Mouse (Mus musculus) ES-Bruce4 (cell line): ENCODE data around the gene Gm3417. TPM values are rescaled to one million over a fixed set of nuclear protein-coding genes. Genes with fewer than 3 reads are reported as not detected.

ENCODE experiments used
- H3K27ac ChIP-seq: 2 replicates; pipeline ENCODE4 v1.5.1; 2012; ENCODE audit warnings: low read length, inconsistent platforms; ENCODE audit not compliant: insufficient read depth
- H3K27me3 ChIP-seq: 2 replicates; pipeline ENCODE4 v1.6.1; 2012; ENCODE audit warnings: mild to moderate bottlenecking, low read length, inconsistent platforms; ENCODE audit not compliant: control insufficient read depth, poor library complexity, insufficient read depth, severe bottlenecking
- H3K36me3 ChIP-seq: 2 replicates; pipeline ENCODE4 v1.6.1; 2012; ENCODE audit warnings: inconsistent platforms, mild to moderate bottlenecking, low read length, moderate library complexity; ENCODE audit not compliant: control insufficient read depth, poor library complexity, insufficient read depth, severe bottlenecking
- H3K4me1 ChIP-seq: one replicate; pipeline ENCODE4 v1.8.1; 2011; ENCODE audit warnings: low read length; ENCODE audit not compliant: control insufficient read depth, insufficient read depth
- H3K4me3 ChIP-seq: 2 replicates; pipeline ENCODE4 v1.5.1; 2011; ENCODE audit warnings: low read depth, mild to moderate bottlenecking, low read length
- H3K9ac ChIP-seq: 2 replicates; pipeline ENCODE4 v1.6.1; 2012; ENCODE audit warnings: low read depth, mild to moderate bottlenecking, inconsistent platforms; ENCODE audit not compliant: poor library complexity, severe bottlenecking
- H3K9me3 ChIP-seq: replicated peaks from 2 replicates; pipeline ENCODE4 v1.6.1; 2012; ENCODE audit warnings: mild to moderate bottlenecking, low read length, inconsistent platforms; ENCODE audit not compliant: control insufficient read depth, poor library complexity, insufficient read depth, severe bottlenecking
- CTCF ChIP-seq: IDR thresholded peaks from one replicate; pipeline ENCODE4 v1.8.1; 2011; ENCODE audit warnings: low read depth, low read length
- EP300 ChIP-seq: IDR thresholded peaks from 2 replicates; pipeline ENCODE4 v1.6.1; 2011; ENCODE audit warnings: low read depth, low read length; ENCODE audit not compliant: insufficient read depth
- POLR2A ChIP-seq: IDR thresholded peaks from one replicate; pipeline ENCODE4 v1.8.1; 2011; ENCODE audit warnings: low read length; ENCODE audit not compliant: insufficient read depth
- polyA plus RNA-seq: library from polyadenylated mRNA; stranded (reverse); fragments of >200 nt; gene quantifications from 2 replicates; pipeline ENCODE4 v1.2.4, GENCODE M21; 2011; ENCODE audit warnings: low read depth; ENCODE audit not compliant: missing spikeins, insufficient read depth, insufficient read length

The Gm3417 gene
- polyA plus RNA-seq, 1 experiment, result not detected

GRCm38 (mm10) chr17:14930697-14931096 is 47.9 kb downstream of the Gm3417 start:
- Histone ChIP-seq H3K9ac (no peak overlapping the region), H3K9me3 (no peaks in the 10 kb centered on the region), H3K27me3 (no peaks in the 10 kb centered on the region)

GRCm38 (mm10) chr17:14928631-14929030 is 50.0 kb downstream of the Gm3417 start:
- H3K27me3 ChIP-seq, result no peaks in the 10 kb centered on the region
- no peak overlapping the region for H3K9ac ChIP-seq
- no peaks in the 10 kb centered on the region for H3K4me1 ChIP-seq
- H3K4me3 ChIP-seq, result no peak overlapping the region
- no peak overlapping the region for H3K27ac ChIP-seq
- H3K9me3 ChIP-seq, result no peaks in the 10 kb centered on the region
- TF ChIP-seq EP300 (no peak), POLR2A (no peak), CTCF (no peak)
- no peaks in the 10 kb centered on the region for H3K36me3 ChIP-seq

More at GRCm38 (mm10) chr17:14930697-14931096, 47.9 kb downstream of the Gm3417 start:
- H3K27ac ChIP-seq, result no peak overlapping the region
- no peak overlapping the region for H3K4me3 ChIP-seq
- TF ChIP-seq CTCF (no peak), POLR2A (no peak), EP300 (no peak)
- H3K36me3 ChIP-seq, result no peaks in the 10 kb centered on the region
- H3K4me1 ChIP-seq, result no peaks in the 10 kb centered on the region

GRCm38 (mm10) chr17:14927644-14928218 is 50.9 kb downstream of the Gm3417 start:
- no peaks in the 10 kb centered on the region for H3K9me3 ChIP-seq
- H3K4me3 ChIP-seq, result no peak overlapping the region
- no peak for TF ChIP-seq CTCF
- TF ChIP-seq EP300, result no peak
- TF ChIP-seq POLR2A, result no peak
- no peak overlapping the region for H3K9ac ChIP-seq
- H3K27me3 ChIP-seq, result no peaks in the 10 kb centered on the region
- no peak overlapping the region for H3K27ac ChIP-seq
- H3K4me1 ChIP-seq, result no peaks in the 10 kb centered on the region
- no peaks in the 10 kb centered on the region for H3K36me3 ChIP-seq

- no peak overlapping the region for H3K9ac ChIP-seq
- H3K9me3 ChIP-seq, result no peaks in the 10 kb centered on the region
- no peaks in the 10 kb centered on the region for H3K4me1 ChIP-seq
- no peak for TF ChIP-seq POLR2A
- no peak for TF ChIP-seq EP300
- no peak for TF ChIP-seq CTCF
- no peaks in the 10 kb centered on the region for H3K36me3 ChIP-seq
- H3K27ac ChIP-seq, result no peak overlapping the region
- no peaks in the 10 kb centered on the region for H3K27me3 ChIP-seq
- no peak overlapping the region for H3K4me3 ChIP-seq
Measured at GRCm38 (mm10) chr17:14921582-14921981, 57.0 kb downstream of the Gm3417 start.

DNA sequence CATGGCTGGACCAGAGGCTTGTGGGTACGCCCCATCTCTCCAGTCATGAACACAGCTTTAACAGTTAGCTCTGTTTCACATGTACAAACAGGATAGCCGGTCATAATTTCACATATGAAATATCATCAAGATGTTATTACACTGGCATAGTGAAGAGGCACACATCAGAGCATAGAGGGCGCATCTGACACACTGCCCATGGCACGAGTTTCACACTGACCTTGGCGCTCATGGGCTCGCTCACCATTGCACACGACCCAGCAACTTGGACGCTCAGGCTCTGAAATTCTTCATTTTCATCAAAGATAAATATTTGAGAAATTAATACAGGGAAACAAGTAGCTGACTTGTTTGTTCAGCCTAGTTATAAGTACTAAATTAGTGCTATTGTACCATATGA is 60.7 kb downstream of the Gm3417 start:
- Histone ChIP-seq H3K36me3 (no peaks in the 10 kb centered on the region), H3K4me3 (no peak overlapping the region), H3K27ac (no peak overlapping the region), H3K9ac (no peak overlapping the region), H3K9me3 (no peaks in the 10 kb centered on the region), H3K4me1 (no peaks in the 10 kb centered on the region), H3K27me3 (no peaks in the 10 kb centered on the region)
- TF ChIP-seq CTCF (no peak), EP300 (no peak), POLR2A (no peak)

DNA sequence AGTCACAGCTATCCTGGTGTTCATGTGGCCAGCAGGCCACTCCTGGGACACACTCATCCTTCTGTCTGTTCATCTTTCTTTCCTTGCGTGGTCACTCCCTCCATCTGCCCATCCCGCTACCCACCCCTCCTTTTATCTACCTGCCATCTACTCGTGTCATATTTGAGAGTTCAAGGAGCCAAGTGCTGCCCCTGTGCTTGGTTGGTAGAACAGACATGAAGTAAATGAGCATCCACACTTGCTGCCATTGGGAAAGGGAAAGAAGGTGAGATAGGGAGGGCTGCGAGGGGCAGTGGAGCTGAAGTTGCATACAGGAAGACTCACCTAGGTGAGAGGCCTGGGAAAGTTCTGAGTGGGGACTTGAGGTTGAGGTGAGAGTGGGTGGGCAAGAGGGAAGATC is 64.2 kb downstream of the Gm3417 start:
- Histone ChIP-seq H3K27ac (no peak overlapping the region), H3K27me3 (no peaks in the 10 kb centered on the region), H3K9ac (no peak overlapping the region), H3K4me3 (no peak overlapping the region), H3K9me3 (no peaks in the 10 kb centered on the region), H3K36me3 (no peaks in the 10 kb centered on the region), H3K4me1 (no peaks in the 10 kb centered on the region)
- TF ChIP-seq POLR2A, result no peak
- no peak for TF ChIP-seq CTCF
- TF ChIP-seq EP300, result no peak

Other genes starting within 250 kb of the Gm3417 start
- 1.8 TPM in 1 of 2 replicates, not detected in the other for gene Wdr27, start 35.6 kb downstream of the Gm3417 start, polyA plus RNA-seq
- 16.1 and 21.1 TPM in 2 replicates for gene 1600012H06Rik, start 35.6 kb downstream of the Gm3417 start, polyA plus RNA-seq
- 104 and 107 TPM in 2 replicates for gene Phf10, start 17.5 kb downstream of the Gm3417 start, polyA plus RNA-seq
- gene 9030025P20Rik, start 322 bp downstream of the Gm3417 start, polyA plus RNA-seq, result 10.8 and 13.0 TPM in 2 replicates
- gene Gm3435, start 31.4 kb upstream of the Gm3417 start, polyA plus RNA-seq, result 4.7 and 5.1 TPM in 2 replicates
- 76.2 and 80.4 TPM in 2 replicates for gene Ermard, start 62.4 kb upstream of the Gm3417 start, polyA plus RNA-seq
- 5.4 and 5.6 TPM in 2 replicates for gene Tcte3, start 62.7 kb upstream of the Gm3417 start, polyA plus RNA-seq
- 6.9 and 7.0 TPM in 2 replicates for gene Gm3448, start 62.7 kb upstream of the Gm3417 start, polyA plus RNA-seq